Mouse (Mus musculus) small intestine, adult 2 months (tissue): ENCODE data around the gene Atp1a1.

Source experiments
- CTCF ChIP-seq: fragments of 200-500 bp; IDR thresholded peaks from 2 replicates; pipeline ENCODE4 v1.5.1; 2012; ENCODE audit warnings: low read depth, mild to moderate bottlenecking, control low read depth, inconsistent platforms, low read length, moderate library complexity, mixed read lengths; ENCODE audit not compliant: insufficient replicate concordance, insufficient read length; ENCODE audit errors: extremely low read depth
- POLR2A ChIP-seq: fragments of 200-500 bp; IDR thresholded peaks from 2 replicates; pipeline ENCODE4 v1.6.1; 2012; ENCODE audit warnings: low read depth, mild to moderate bottlenecking, control low read depth, inconsistent platforms, low read length, moderate library complexity

DNA sequence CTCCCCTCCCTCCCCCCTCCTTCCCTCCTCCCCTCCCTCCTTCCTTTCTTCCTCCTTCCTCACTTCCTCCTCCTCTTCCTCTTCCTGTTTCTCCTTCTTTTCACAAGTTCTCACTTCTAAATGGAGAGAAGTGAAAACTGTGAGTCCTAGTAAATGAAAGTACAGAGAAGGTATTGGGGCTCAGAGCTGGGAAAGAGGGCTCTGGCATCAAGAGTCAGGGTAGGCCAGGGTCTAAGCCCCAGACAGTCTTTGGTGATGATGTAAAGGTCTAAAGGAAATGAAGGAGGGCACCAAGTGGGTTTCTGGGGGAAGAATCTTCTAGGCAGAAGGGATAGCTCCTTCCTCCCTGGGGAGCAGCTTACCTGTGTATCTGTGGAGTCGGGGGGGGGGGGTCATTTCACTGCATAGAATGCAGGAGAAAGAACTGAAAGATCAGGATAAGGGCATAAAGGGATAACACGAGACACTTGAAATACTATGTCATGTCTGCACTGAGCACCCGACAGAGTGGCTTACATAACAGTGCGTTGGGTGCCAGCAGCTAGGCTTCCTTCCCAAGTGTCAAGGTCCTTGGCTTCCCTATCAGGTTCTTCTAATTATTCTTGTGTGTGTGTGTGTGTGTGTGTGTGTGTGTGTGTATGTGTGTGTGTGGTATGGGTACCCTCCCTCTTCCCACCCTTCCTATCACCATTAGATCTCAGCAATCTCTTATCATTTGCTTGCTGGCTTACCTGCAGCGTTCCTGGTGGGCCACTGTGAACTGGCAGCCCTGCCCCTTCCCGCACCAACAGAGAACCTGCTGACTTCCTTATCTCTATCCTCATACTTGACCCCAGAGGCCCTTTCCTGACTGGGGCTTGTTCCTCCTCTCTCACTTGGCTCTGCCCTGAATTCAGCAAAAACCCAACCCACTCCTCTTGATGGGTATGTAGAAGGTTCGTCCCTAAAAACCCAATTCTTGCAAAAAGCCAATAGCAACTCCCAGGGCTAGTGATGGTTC is 51.6 kb downstream of the Atp1a1 start:
- TF ChIP-seq POLR2A = no peak
- TF ChIP-seq CTCF = no peak
